Mouse (Mus musculus): Measurements from ENCODE around the gene Zfp599.

The Zfp599 gene

DNA sequence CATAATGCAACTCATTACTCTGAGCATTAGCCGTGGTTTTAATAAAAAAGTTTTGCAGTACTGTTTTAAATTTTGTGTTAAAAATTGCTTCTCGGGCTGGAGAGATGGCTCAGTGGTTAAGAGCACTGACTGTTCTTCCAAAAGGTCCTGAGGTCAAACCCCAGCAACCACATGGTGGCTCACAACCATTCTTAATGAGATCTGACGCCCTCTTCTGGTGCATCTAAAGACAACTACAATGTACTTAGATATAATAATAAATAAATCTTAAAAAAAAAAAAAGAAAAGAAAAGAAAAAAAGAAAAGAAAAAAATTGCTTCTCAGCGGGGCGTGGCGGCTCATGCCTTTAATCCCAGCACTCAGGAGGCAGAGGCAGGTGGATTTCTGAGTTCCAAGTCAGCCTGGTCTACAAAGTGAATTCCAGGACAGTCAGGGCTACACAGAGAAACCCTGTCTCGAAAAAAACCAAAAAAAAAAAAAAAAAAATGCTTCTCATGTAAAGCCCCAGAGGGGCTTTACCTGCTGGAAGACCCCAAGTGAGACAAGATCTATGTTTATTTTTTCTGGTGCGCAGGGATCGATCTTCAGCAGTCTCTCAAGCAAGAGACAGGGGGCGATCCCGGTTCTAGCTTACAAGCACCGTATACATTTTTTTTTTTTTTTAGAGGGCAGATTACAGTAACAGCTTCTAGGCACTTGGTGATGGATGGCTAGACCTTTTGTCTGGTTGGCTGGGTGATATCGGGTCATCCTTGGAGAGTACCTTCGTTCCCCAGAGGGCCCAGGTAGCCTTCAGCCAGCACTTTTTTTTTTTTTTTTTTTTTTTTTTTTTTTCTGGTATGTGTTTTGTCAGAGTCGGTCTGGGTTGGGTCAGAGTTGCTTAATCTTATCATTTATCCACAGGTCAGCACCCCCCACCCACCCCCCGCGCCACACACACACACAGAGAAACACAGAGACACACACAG is 34.9 kb downstream of the Zfp599 start:
- DNase-seq (ENCODE audit: low read depth, low spot score), result peak; percentile 35

DNA sequence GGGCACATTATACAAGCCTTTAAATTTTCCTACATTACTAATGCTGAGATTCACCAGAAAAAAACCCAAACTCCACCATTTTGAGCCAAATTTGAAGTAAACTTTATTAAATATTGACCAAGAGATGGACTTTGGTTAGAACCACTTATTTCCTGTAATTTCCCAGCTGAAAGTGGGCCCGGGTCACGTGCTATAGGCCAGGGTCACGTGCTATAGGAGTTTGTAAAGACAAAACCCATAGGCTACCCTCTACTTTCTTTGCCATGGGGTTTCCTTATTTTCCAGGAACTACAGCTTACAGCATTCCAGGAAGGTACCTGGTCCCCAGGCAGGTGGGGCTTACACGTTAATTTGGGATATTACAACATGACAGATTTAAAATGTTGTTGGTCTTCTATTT is 35.6 kb downstream of the Zfp599 start:
- no peak for DNase-seq (ENCODE audit: low read depth, low spot score)

DNA sequence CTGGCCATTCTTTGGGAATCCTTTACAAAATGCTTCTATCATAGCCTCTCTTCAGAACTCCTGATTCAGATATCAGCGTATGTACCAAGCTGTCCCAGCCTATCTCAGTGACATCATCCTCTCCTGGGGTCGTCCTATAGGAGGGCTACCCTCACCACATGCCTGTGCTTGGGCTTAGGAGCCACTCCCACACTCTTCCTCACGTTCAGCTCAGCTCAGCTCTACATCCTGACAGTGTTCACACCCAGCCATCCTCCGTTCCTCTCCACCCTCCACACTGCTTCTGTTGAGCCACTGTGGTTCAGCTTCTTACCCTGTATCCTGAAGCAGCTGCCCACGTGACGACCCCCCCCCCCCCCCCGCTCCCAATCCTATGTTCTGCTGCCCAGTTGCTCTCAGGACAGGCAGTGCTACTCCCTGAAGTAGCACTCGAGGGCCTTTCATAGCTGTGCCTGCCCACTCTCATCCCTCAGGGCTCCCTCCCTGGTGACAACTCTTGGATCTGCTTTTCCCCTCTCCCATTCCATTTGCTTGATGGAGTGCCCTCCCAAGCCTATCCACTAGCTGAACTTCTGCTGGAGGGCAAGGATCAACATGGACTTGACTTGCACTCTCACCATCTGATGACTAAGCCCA is 41.7 kb downstream of the Zfp599 start:
- DNase-seq (ENCODE audit: low read depth, low spot score), result no peak

DNA sequence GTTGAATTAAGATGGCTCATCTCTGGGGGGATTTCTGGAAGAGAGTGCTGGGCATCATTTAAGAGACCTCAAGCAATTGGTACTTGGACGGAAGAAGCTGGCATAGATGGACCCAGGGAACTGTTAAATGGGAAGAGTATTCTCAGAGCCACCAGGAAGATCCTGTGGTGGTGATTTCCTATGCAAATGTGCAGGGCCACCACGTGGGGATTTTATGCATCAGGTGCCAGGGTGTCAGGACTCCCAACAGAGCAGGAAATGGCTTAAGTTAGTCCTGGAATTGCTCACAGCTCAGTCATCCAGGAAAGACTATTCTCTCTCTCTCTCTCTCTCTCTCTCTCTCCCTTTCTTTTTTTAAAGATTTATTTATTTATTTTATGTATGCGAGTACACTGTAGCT is 43.0 kb downstream of the Zfp599 start:
- no peak for DNase-seq (ENCODE audit: low read depth, low spot score)

DNA sequence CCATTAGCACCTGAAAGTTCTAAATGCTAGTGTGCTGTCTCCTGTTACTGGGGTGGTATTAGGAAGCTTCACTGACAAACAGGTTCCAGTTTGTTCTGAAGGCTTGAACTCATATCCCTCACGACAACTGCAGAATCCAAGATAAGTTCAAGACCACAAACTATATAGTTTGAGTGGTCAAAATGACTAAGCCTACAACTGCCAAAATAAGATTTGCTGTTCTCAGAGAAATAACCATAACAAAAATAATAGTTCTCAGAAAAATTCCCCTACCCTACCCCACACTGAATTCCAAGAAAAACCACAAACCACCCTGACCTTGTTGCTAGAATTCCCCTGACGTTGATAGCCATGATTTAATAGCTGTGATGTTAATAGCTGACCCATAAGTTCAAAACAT is 45.1 kb downstream of the Zfp599 start:
- no peak for DNase-seq (ENCODE audit: low read depth, low spot score)

DNA sequence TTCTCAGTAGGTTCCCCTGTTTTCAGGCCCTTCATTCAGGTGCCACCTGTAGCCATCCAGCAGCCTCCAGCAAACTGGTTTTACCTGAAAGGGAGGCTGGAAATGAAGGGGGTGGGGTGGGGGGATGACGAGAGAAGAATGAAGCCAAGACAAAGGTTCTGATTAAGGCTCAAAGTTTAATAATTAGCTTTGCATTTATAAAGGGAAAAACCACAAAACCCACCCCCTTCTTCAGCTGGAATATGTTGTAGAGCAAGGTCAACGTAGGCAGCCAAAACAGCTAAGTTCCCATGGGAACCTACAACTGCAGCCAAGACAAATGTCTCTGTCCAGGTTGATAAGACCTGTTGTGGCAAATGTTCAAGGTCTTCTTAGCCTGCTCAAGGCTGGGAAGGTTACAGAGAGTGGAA is 45.9 kb downstream of the Zfp599 start:
- no peak for DNase-seq (ENCODE audit: low read depth, low spot score)
